Mouse (Mus musculus) cortical plate, adult 2 months (tissue): ENCODE results near the gene Nlk. TPM values are rescaled to one million over a fixed set of nuclear protein-coding genes. Genes with fewer than 3 reads are reported as not detected.
"Not testable (repeated sequence)": the region's sequence is repeated elsewhere in the genome, so short reads cannot be mapped to it uniquely, and the experiment has no call there.

Experiments used
- H3K27ac ChIP-seq: fragments of 200-500 bp; 2 replicates; pipeline ENCODE4 v1.5.1; 2012; ENCODE audit warnings: low read length, control low read depth, inconsistent platforms; ENCODE audit not compliant: insufficient read depth
- H3K4me1 ChIP-seq: fragments of 200-500 bp; 2 replicates; pipeline ENCODE4 v1.6.1; 2011; ENCODE audit warnings: low read length; ENCODE audit not compliant: control insufficient read depth, insufficient read depth
- H3K4me3 ChIP-seq: fragments of 200-500 bp; 2 replicates; pipeline ENCODE4 v1.5.1; 2011; ENCODE audit warnings: mild to moderate bottlenecking, low read length, control low read depth; ENCODE audit not compliant: insufficient read depth
- CTCF ChIP-seq: fragments of 200-500 bp; IDR thresholded peaks from 2 replicates; pipeline ENCODE4 v1.5.1; 2011; ENCODE audit warnings: mild to moderate bottlenecking, control low read depth, low read length; ENCODE audit not compliant: insufficient read depth; ENCODE audit errors: extremely low read depth
- POLR2A ChIP-seq: fragments of 200-500 bp; IDR thresholded peaks from 2 replicates; pipeline ENCODE4 v1.6.1; 2011; ENCODE audit warnings: mild to moderate bottlenecking, low read length, control low read depth; ENCODE audit not compliant: insufficient read depth; ENCODE audit errors: extremely low read depth
- polyA plus RNA-seq: library from polyadenylated mRNA; depleted of rRNA; stranded (reverse); fragments of >200 nt; gene quantifications from 2 replicates; pipeline ENCODE4 v1.2.3, GENCODE M21; 2012

Nlk gene
- polyA plus RNA-seq, 1 experiment: 70.3 TPM

DNA sequence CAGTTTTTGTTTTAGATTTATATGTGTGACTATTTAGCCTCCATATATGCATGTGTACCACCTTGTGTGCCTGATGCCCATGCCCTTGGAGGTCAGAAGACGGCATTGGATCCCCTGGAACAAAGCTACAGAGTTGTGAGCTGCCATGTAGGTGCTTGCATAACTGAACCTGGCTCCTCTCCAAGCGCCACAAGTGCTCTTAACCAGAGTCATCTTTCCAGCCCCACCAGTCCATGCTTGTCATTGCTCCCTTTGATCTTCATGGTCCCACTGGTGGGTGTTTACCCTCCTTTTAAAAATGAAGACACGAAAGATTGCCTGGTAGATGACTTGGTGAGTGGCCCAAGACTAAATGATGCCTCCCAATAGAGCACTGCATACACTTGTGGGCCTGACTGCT, 156.8 kb downstream of the Nlk start:
- no peak overlapping the region for H3K4me3 ChIP-seq
- peaks cover 1% of the 10 kb centered on the region; the same call in 1 of the 2 replicates for H3K4me1 ChIP-seq
- H3K27ac ChIP-seq: no peak overlapping the region
- TF ChIP-seq POLR2A: no peak
- TF ChIP-seq CTCF: no peak

DNA sequence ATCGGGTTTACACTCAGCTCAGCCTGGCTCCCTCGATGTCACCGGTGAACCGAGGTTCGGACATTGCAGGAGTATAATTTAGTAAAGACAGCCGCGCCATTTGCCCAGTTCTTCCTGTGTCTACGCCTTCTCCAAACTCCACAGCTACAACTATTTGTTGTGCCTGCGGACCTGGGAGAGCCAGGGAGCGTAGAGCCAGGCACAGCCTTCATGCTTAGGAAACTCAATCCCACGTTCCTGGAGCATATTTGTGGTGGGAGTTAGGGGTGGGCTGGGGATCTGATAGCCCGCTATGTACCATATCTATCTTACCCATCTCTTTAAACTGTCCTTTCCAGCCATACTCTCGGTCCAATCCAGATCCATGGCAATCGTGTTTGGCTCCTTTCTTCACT, 160.5 kb downstream of the Nlk start:
- H3K4me1 ChIP-seq: peaks cover 5% of the 10 kb centered on the region; the same call in 1 of the 2 replicates
- peak overlapping the region; percentile 65 for H3K4me3 ChIP-seq
- no peak overlapping the region for H3K27ac ChIP-seq
- no peak for TF ChIP-seq CTCF

DNA sequence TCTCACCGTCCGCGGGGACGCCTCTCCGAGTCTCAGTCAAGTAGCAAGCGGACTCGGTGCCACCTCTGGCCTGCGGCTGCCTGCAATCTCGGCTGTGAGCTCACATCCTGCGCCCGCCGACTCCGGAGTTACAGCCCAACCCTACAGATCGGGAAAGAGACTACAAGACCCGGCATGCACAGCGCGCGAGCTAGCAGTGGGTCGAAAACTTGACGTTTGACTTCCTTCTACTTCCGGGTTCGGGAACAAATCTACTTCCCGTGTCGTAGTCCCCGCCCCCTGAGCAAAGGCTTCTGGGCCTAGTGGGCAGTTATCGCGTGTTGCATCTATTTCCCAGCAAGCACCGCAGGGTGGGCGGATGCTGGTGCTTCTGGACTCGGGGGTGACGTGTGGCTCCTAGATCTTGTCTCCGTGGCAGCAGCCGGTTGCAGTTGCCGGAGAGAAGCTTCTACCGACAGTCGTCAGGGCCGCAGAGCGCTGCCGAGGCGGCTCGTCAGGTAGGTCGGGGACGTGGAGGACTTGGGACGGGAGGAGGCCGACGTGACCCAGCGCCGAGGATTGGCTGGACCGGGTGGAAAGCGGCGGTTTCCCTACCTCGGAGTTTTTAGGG, 161.0 kb downstream of the Nlk start, which contains the start of the genes Tnfaip1 and Ift20:
Gene Tnfaip1, minus strand, starts transcription at position 253 of the 610 bp plus-strand sequence.
Gene Ift20, plus strand, starts transcription at position 282 of the 610 bp plus-strand sequence.
- peak within 1 kb of the TSS; percentile 65 for H3K4me3 ChIP-seq
- H3K27ac ChIP-seq: peak within 1 kb of the TSS; percentile 13; the same call in 1 of the 2 replicates
- TF ChIP-seq CTCF (no peak), POLR2A (peak; percentile 90)
- H3K4me1 ChIP-seq: peaks cover 5% of the 10 kb centered on the region; the same call in 1 of the 2 replicates

DNA sequence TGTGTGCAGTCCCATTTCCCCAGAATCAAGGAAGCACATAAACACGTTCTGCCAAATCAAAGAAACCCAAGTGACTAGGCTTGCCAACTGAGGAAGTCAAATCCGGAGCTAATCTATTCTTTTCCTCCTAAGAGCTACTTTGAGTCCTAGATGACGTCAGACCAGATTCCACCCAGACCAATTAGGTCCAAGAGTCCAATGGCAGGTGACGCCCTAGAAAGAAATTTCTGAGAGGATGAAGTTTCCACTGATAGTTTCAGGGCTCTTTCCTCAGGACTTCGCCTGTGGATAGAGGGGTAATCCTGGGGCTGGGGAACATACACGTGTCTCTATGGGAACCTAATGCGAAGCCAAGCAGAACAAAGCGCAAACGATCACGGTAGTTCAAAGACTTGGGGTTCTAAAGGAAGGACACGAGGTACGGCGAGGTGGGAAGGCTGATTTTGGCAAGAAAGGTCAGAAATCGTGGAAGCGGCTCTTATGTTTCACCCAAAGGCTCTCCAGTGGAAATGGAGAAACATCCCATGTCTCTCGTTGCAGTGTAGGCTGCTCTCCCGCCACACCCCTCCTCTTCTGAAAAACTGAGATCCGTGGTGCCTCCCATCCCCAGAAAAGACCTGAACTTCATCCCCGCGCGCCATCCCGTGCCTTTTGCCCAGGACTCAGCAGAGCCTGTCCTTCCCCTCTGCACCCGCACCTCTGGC, 161.6 kb downstream of the Nlk start:
- H3K27ac ChIP-seq: peak overlapping the region; percentile 13; the same call in 1 of the 2 replicates
- H3K4me3 ChIP-seq: peak overlapping the region; percentile 65
- no peak for TF ChIP-seq POLR2A
- TF ChIP-seq CTCF: no peak
- H3K4me1 ChIP-seq: peaks cover 5% of the 10 kb centered on the region; the same call in 1 of the 2 replicates

DNA sequence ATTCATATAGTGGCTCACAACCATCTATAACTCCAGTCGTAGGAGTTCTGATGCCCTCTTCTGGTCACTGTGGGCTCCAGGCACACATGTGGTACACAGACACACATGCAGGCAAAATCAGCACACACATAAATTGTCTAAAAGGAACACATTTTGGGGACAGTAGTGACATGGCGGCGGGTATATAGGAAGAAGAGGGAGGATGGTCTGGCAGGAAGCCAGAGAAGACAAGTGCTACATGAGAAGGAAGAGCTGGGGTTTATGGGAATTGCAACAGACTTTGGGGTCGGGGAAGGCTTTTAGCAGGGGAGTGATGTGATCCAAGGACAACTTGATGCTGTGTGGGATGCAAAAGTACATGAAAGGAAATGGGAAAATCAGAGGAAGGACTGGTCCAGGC, 162.7 kb downstream of the Nlk start:
- Histone ChIP-seq H3K27ac (no peak overlapping the region), H3K4me3 (no peak overlapping the region), H3K4me1 (peaks cover 5% of the 10 kb centered on the region; the same call in 1 of the 2 replicates)
- TF ChIP-seq CTCF (no peak), POLR2A (no peak)

DNA sequence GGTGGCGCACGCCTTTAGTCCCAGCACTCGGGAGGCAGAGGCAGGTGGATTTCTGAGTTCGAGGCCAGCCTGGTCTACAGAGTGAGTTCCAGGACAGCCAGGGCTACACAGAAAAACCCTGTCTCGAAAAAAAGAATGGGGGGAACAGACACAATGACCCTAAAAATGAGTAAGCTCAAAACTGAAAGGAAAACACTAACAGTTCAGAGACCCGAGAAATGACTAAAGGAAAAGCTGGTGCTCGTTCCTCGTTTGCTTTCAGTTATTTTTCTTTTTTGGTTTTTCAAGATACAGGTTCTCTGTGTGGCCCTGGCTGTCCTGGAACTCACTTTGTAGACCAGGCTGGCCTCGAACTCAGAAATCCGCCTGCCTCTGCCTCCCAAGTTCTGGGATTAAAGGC, 165.7 kb downstream of the Nlk start:
- H3K4me3 ChIP-seq, H3K27ac ChIP-seq: not testable (repeated sequence)

DNA sequence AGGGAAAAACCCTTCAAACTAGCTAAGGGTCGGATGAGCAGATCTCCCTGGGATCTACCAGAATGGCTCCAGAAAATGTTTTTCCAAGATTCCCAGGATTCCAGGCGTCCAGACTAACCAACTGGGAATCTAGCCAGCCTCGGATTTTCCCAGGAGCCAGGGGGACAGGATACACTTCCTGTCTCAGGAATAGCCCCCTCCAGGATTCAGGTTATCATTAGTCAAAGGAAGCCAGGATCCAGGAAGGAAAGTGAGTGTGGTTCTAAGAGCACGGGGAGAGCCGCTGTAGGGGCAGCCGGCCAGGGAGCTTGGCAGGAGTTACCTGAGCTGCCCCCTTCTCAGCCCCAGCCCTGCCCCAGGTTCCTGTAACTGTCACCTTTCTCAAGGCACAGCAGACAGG, 166.1 kb downstream of the Nlk start:
- peak overlapping the region; percentile 15; the same call in 1 of the 2 replicates for H3K27ac ChIP-seq
- H3K4me1 ChIP-seq: peaks cover 3% of the 10 kb centered on the region; the same call in 1 of the 2 replicates
- H3K4me3 ChIP-seq: no peak overlapping the region
- TF ChIP-seq CTCF: no peak
- TF ChIP-seq POLR2A: no peak

More for the DNA sequence above, 165.7 kb downstream of the Nlk start:
- H3K4me1 ChIP-seq: not testable (repeated sequence)

DNA sequence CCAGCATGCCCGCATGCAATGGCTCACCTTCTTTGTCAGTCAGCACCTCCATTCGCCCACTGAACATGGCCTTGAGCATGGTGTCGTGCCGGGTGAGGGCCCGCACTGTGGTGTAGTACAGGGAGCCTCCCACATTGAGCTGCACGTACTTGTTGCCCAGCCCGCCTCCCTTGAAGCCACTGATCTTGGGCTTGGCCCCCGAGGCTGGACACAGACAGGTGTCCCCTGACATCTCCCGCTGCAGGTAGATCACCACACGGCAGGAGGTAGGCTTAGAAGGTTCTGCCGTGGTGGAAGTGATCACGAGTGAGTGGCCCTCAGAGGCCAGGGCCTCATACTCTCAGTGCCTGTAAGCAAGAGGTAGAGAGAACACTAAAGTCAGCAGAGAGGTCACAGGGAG, 167.2 kb downstream of the Nlk start:
- no peak for TF ChIP-seq POLR2A
- TF ChIP-seq CTCF: no peak
- Histone ChIP-seq H3K4me3 (no peak overlapping the region), H3K4me1 (peaks cover under 1% of the 10 kb centered on the region; the same call in 1 of the 2 replicates), H3K27ac (no peak overlapping the region)

DNA sequence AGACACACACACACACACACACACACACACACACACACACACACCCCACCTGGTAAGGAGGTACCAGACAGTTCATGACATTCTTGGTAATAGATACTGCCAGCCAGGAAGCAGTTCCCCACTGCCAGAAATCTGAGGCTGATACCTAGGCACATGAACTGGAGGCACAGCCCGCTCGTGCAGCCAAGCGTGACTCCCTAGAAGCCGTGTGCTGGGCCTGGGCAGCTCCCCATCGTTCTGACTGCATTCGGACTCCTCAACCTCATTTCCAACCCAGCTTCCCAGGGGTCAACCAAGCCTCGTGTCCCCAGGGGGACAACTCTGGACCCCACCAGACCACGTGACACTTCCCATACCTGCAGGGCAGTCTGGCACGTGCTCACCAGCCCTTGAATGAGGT, 168.5 kb downstream of the Nlk start:
- H3K4me1 ChIP-seq: no peaks in the 10 kb centered on the region
- TF ChIP-seq POLR2A (no peak), CTCF (no peak)
- no peak overlapping the region for H3K27ac ChIP-seq
- no peak overlapping the region for H3K4me3 ChIP-seq

DNA sequence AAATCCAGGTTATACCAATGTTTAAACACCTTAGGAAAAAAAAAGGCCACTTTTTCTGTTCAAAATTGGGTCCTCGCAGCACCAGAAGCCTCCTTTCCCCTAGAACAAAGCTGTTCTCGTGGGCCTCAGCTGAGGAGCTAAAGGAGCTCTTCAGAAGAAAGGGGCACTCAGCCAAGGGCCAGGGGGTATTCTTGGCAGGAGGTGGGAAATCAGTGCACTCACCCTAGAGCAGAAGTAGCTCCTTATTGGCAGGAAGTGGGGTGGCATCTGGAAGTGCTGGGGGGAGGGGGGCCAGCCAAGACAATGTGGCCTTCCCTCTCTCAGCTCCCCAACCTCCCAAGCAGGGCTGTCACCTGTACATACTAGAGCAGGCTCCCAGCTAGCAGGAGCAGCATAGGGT, 172.3 kb downstream of the Nlk start:
- Histone ChIP-seq H3K4me1 (no peaks in the 10 kb centered on the region), H3K27ac (no peak overlapping the region), H3K4me3 (no peak overlapping the region)
- TF ChIP-seq CTCF (no peak), POLR2A (no peak)
